ENCODE assay signal across 8 mouse cellular contexts in the genomic region with DNA sequence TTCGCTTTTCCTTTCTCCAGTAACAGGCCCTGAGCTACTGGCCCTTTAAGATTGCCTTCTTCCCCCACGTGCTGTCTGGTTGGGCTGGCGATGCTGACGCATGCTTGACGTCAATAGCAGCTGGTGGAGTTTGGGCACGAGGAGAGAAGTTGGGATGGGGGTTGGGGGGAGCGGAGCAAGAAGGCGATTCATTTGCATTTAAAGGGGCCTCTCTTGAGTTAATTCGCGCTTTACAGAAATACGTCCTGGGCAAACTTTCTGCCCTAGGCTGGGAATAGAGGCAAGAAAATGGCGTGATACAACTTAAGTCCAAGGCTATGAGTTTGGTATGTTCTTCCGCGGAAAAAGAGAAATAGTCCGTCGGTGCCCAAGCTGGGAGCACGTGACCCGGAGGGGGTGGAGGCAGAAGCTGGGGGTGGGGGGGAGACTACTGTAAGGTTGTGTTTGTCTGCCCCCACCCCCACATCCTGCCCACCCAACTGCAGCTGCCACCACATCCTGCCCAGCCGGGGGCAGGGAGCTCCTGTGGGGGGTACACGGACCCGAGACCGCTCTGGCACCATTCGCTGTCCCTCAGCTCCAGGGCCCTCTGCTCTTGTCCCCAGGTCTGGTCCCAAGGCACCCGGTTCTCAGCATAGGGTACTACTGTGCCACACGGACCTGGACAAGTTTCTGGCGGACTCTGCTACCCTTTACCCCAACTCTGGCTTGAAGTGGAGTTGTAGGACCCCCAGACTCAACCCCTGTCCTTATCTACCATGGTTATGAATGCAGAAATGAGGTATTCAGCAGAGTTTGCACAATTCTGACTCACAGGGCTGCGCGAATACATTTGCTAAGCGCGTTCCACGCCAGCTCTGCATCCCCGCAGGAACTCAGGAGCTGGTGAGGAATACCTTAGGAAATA. TPM values are rescaled to one million over a fixed set of nuclear protein-coding genes. Genes with fewer than 3 reads are reported as not detected.
A peak's percentile ranks its signal among the peaks of the same experiment; 100 is the strongest.
DNase-seq lines count a peak whose midpoint lies in the region; ATAC-seq and TF ChIP-seq lines count a peak whose summit lies in the region.

No protein-coding gene starts in this region.

- under 1% methylated on average over 24 of the region's 32 CpGs for WGBS in embryonic facial prominence, embryonic 14.5 days
- 1% methylated on average over 27 of the region's 32 CpGs for WGBS in limb, embryonic 14.5 days
- under 1% methylated on average over 32 of the region's 32 CpGs for WGBS in midbrain, postnatal 0 days

- TF ChIP-seq CTCF in midbrain, postnatal 0 days (IDR thresholded peaks at IDR 0.05) = no peak

- peaks cover 25% of the 10 kb centered on the region for H3K4me1 ChIP-seq in embryonic facial prominence, embryonic 14.5 days (ENCODE audit: control insufficient read depth, insufficient read depth, low read length)
- peaks cover 37% of the 10 kb centered on the region for H3K4me1 ChIP-seq in limb, embryonic 14.5 days (ENCODE audit: control insufficient read depth, insufficient read depth, low read length)
- H3K4me1 ChIP-seq in midbrain, postnatal 0 days (ENCODE audit: insufficient read depth, low read length) = peaks cover 7% of the 10 kb centered on the region; the same call in 1 of the 2 replicates

- no peaks in the 10 kb centered on the region for H3K9me3 ChIP-seq in embryonic facial prominence, embryonic 14.5 days (ENCODE audit: control insufficient read depth, low read length)
- H3K9me3 ChIP-seq in limb, embryonic 14.5 days (ENCODE audit: control insufficient read depth, low read length) = no peaks in the 10 kb centered on the region
- no peaks in the 10 kb centered on the region for H3K9me3 ChIP-seq in midbrain, postnatal 0 days (ENCODE audit: low read length)

- no peaks in the 10 kb centered on the region for H3K36me3 ChIP-seq in embryonic facial prominence, embryonic 14.5 days (ENCODE audit: control insufficient read depth, insufficient read depth, low read length)
- H3K36me3 ChIP-seq in limb, embryonic 14.5 days (ENCODE audit: control insufficient read depth, insufficient read depth, low read length) = no peaks in the 10 kb centered on the region
- no peaks in the 10 kb centered on the region for H3K36me3 ChIP-seq in midbrain, postnatal 0 days (ENCODE audit: insufficient read depth, low read length)

- no peaks in the 10 kb centered on the region for H3K27me3 ChIP-seq in embryonic facial prominence, embryonic 14.5 days (replicated peaks; ENCODE audit: control insufficient read depth, insufficient read depth, low read length)
- H3K27me3 ChIP-seq in limb, embryonic 14.5 days (ENCODE audit: control insufficient read depth, insufficient read depth, low read length) = no peaks in the 10 kb centered on the region
- peaks cover 5% of the 10 kb centered on the region; the same call in 1 of the 2 replicates for H3K27me3 ChIP-seq in midbrain, postnatal 0 days (ENCODE audit: insufficient read depth, low read length)

- TF ChIP-seq POLR2A in limb, embryonic 14.5 days (IDR thresholded peaks at IDR 0.05; ENCODE audit: borderline replicate concordance, extremely low read depth, insufficient read depth, insufficient read length) = no peak; the same call in 1 of the 2 replicates

- H3K27ac ChIP-seq in embryonic facial prominence, embryonic 14.5 days (replicated peaks; ENCODE audit: low read depth, low read length) = peak overlapping the region; percentile 99
- peak overlapping the region; percentile 97 for H3K27ac ChIP-seq in limb, embryonic 14.5 days (replicated peaks; ENCODE audit: low read depth, low read length)
- peak overlapping the region; percentile 78 for H3K27ac ChIP-seq in midbrain, postnatal 0 days (ENCODE audit: low read depth, low read length)

- peak overlapping the region; percentile 54 for H3K4me3 ChIP-seq in embryonic facial prominence, embryonic 14.5 days (ENCODE audit: low read depth, low read length)
- peak overlapping the region; percentile 57 for H3K4me3 ChIP-seq in limb, embryonic 14.5 days (replicated peaks; ENCODE audit: low read length)
- H3K4me3 ChIP-seq in midbrain, postnatal 0 days (ENCODE audit: low read depth, low read length) = peak overlapping the region; percentile 47

- H3K9ac ChIP-seq in embryonic facial prominence, embryonic 14.5 days (ENCODE audit: low read depth, low read length) = peak overlapping the region; percentile 69
- H3K9ac ChIP-seq in limb, embryonic 14.5 days (ENCODE audit: low read depth, low read length, severe bottlenecking) = peak overlapping the region; percentile 47
- peak overlapping the region; percentile 50 for H3K9ac ChIP-seq in midbrain, postnatal 0 days (replicated peaks; ENCODE audit: low read length, poor library complexity, severe bottlenecking)

- DNase-seq in 3134 (ENCODE audit: extremely low read depth, insufficient read length, low spot score) = peak; percentile 89
- peak; percentile 96 for DNase-seq in adrenal gland, postnatal 36 days
- peak; percentile 98 for DNase-seq in embryonic facial prominence, embryonic 14.5 days (ENCODE audit: low spot score)
- DNase-seq in heart, adult 8-10 months (ENCODE audit: low spot score) = peak; percentile 98
- peak; percentile 98 for DNase-seq in kidney, adult 9 months
- DNase-seq in limb, embryonic 14.5 days (ENCODE audit: low spot score) = peak; percentile 92
- peak; percentile 97 for DNase-seq in midbrain, postnatal 0 days (ENCODE audit: low spot score)
- peak; percentile 63 to 74 for DNase-seq in spleen, postnatal 14 days (ENCODE audit: low spot score in 2 of 2)

- peak; percentile 79 for ATAC-seq in embryonic facial prominence, embryonic 14.5 days (ENCODE audit: low read depth)
- ATAC-seq in limb, embryonic 14.5 days (ENCODE audit: low FRiP score, low read depth) = peak; percentile 78
- ATAC-seq in midbrain, postnatal 0 days (ENCODE audit: low FRiP score) = peak; percentile 75

- peak overlapping the region; percentile 95 for H3K4me2 ChIP-seq in embryonic facial prominence, embryonic 14.5 days (ENCODE audit: low read depth, low read length)
- H3K4me2 ChIP-seq in limb, embryonic 14.5 days (replicated peaks; ENCODE audit: low read depth, low read length, severe bottlenecking) = peak overlapping the region; percentile 97
- H3K4me2 ChIP-seq in midbrain, postnatal 0 days (ENCODE audit: low read depth, low read length, poor library complexity, severe bottlenecking) = peak overlapping the region; percentile 96

RNA-seq across cellular contexts. Expression of gene Mef2d, which starts 3.6 kb away (rescaled TPM):
- 10 to 100 TPM; 85.1 to 99.4 TPM for total RNA-seq in adrenal gland, postnatal 36 days (2021)
- 36.8 and 41.7 TPM in 2 replicates for polyA plus RNA-seq in embryonic facial prominence, embryonic 14.5 days (2014; fragmentation: Nextera tagmentation; extraction: Ambion mirVana)
- total RNA-seq in heart, adult 8-10 months (2022) = 100 to 1,000 TPM; 125 to 139 (median 131) TPM
- 58.7 and 79.0 TPM in 2 replicates for polyA plus RNA-seq in limb, embryonic 14.5 days (2012; rRNA removed)
- 27.4 and 29.6 TPM in 2 replicates for polyA plus RNA-seq in limb, embryonic 14.5 days (2014; fragmentation: Nextera tagmentation; extraction: Ambion mirVana)
- 45.5 and 59.6 TPM in 2 replicates for total RNA-seq in midbrain, postnatal 0 days (2014; rRNA removed)
- polyA plus RNA-seq in midbrain, postnatal 0 days (2015; fragmentation: Nextera tagmentation; extraction: Ambion mirVana) = 21.5 and 26.1 TPM in 2 replicates

RNA-seq across cellular contexts. Expression of gene Iqgap3, which starts 56.8 kb away (rescaled TPM):
- 1 to 10 TPM; 2.1 to 2.2 TPM for total RNA-seq in adrenal gland, postnatal 36 days (2021)
- 16.2 and 21.0 TPM in 2 replicates for polyA plus RNA-seq in embryonic facial prominence, embryonic 14.5 days (2014; fragmentation: Nextera tagmentation; extraction: Ambion mirVana)
- total RNA-seq in heart, adult 8-10 months (2022) = under 1 TPM; 0.22 to 0.80 (median 0.45) TPM
- polyA plus RNA-seq in limb, embryonic 14.5 days (2012; rRNA removed) = 38.8 and 50.5 TPM in 2 replicates
- 20.0 and 21.0 TPM in 2 replicates for polyA plus RNA-seq in limb, embryonic 14.5 days (2014; fragmentation: Nextera tagmentation; extraction: Ambion mirVana)
- total RNA-seq in midbrain, postnatal 0 days (2014; rRNA removed) = 3.1 and 5.4 TPM in 2 replicates
- polyA plus RNA-seq in midbrain, postnatal 0 days (2015; fragmentation: Nextera tagmentation; extraction: Ambion mirVana) = 1.2 and 1.4 TPM in 2 replicates

Comparison
In these comparisons a context has a peak if more than half of its experiments do, and no peak if none do; other contexts are left out.
1. Peak in every context shown above with its lines: DNase-seq, ATAC-seq, H3K4me3 ChIP-seq and H3K27ac ChIP-seq.